Mouse (Mus musculus) E14TG2a.4 (cell line): ENCODE measurements at regions not wholly inside any gene's neighbourhood (a gene's known extent, or its start where the extent isn't known, plus 50 kb on each side); places are given as distances from the start of the nearest gene placed in this dataset.

ENCODE experiments used
- CTCF ChIP-seq: conservative IDR thresholded peaks from 2 replicates; pipeline ENCODE4 v1.5.1; 2014; ENCODE audit warnings: low read length
- NANOG ChIP-seq: IDR thresholded peaks from 2 replicates; pipeline ENCODE4 v1.6.1; 2014; ENCODE audit warnings: borderline replicate concordance, low read length, mixed read lengths

DNA sequence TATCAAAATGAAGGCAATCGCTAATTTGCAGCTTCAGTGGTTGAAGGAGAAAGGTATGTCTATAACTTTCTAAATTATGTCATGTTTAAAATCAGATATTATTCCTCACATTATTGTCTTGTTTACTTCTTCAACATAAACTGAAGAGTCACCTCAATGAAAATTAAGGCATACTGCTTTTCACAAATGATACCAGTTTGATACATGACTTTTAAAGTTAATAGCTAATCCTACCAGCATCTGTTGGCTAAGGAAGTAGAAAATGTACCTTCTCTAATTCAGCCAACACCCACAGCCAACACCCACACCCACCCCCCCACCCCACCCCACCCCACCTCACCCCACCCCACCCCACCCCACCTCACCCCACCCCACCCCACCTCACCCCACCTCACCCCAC lies 158.3 kb downstream of the Qdpr start:
- TF ChIP-seq CTCF (no peak), NANOG (no peak)
